Mouse (Mus musculus) G1E (cell line): ENCODE data around the gene Pepd.

ENCODE experiments used
- CTCF ChIP-seq: IDR thresholded peaks from 2 replicates; pipeline ENCODE4 v1.5.1; 2012; ENCODE audit warnings: low read depth, low read length, inconsistent platforms, mixed read lengths
- GATA1 ChIP-seq: IDR thresholded peaks from 2 replicates; pipeline ENCODE4 v1.6.1; 2012; ENCODE audit warnings: borderline replicate concordance, low read length, inconsistent platforms, mixed read lengths
- POLR2AphosphoS5 ChIP-seq: IDR thresholded peaks from 2 replicates; pipeline ENCODE4 v1.6.1; 2012; ENCODE audit warnings: low read depth, low read length, inconsistent platforms; ENCODE audit not compliant: insufficient replicate concordance
- TAL1 ChIP-seq: conservative IDR thresholded peaks from 2 replicates; pipeline ENCODE4 v1.6.1; 2012; ENCODE audit warnings: low read depth, low read length, inconsistent platforms, mixed read lengths

DNA sequence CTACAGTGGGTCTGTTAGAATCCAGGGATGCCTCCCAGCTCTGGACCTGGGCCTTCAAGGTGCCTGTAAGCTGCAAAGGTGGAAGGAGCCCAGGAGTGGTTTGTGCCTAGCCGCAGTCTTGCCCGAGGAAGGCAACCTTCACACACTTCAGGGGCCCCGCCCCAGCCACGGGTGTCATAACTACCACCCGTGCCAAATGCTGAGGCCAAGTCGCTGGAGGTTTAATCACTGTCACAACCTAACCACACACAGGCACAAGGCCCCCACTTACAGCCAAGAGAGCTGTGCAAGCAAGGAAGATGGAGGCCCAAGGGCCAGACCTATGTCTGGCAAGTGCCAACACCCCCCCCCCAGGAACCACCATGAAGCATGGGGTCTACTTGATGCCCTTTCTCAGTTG, 125.2 kb downstream of the Pepd start:
- TF ChIP-seq CTCF: no peak
- no peak for TF ChIP-seq POLR2AphosphoS5
- no peak for TF ChIP-seq TAL1
- TF ChIP-seq GATA1: no peak
